Mouse (Mus musculus) kidney, embryonic 14.5 days (tissue): Measurements from ENCODE around the gene Patl2. TPM values are rescaled to one million over a fixed set of nuclear protein-coding genes. Genes with fewer than 3 reads are reported as not detected.

Experiments
- ATAC-seq: fragments of 200-750 bp; cut with Nextera tagmentation; 2 replicates; pipeline ENCODE4 v1.8.0; 2017; ENCODE audit warnings: moderate number of reproducible peaks, mild to moderate bottlenecking, moderate TSS enrichment, moderate library complexity; ENCODE audit not compliant: low FRiP score, low TSS enrichment
- H3K27ac ChIP-seq: fragments of 300-500 bp; sonication (generic); 2 replicates; pipeline ENCODE4 v1.5.1; 2014; ENCODE audit warnings: low read depth, mild to moderate bottlenecking, low read length, moderate library complexity, mixed read lengths
- H3K27me3 ChIP-seq: fragments of 300-500 bp; sonication (generic); 2 replicates; pipeline ENCODE4 v1.6.1; 2014; ENCODE audit warnings: mild to moderate bottlenecking, low read length; ENCODE audit not compliant: control insufficient read depth, insufficient read depth
- H3K36me3 ChIP-seq: fragments of 300-500 bp; sonication (generic); 2 replicates; pipeline ENCODE4 v1.6.1; 2014; ENCODE audit warnings: low read length, mixed read lengths; ENCODE audit not compliant: control insufficient read depth, insufficient read depth
- H3K4me1 ChIP-seq: fragments of 300-500 bp; sonication (generic); 2 replicates; pipeline ENCODE4 v1.6.1; 2014; ENCODE audit warnings: low read length, mixed read lengths; ENCODE audit not compliant: control insufficient read depth, insufficient read depth
- H3K4me2 ChIP-seq: fragments of 300-500 bp; sonication (generic); replicated peaks from 2 replicates; pipeline ENCODE4 v1.6.1; 2014; ENCODE audit warnings: low read depth, mild to moderate bottlenecking, low read length
- H3K4me3 ChIP-seq: fragments of 300-500 bp; sonication (generic); 2 replicates; pipeline ENCODE4 v1.5.1; 2014; ENCODE audit warnings: mild to moderate bottlenecking, low read length
- H3K9ac ChIP-seq: fragments of 300-500 bp; sonication (generic); 2 replicates; pipeline ENCODE4 v1.6.1; 2014; ENCODE audit warnings: low read depth, mild to moderate bottlenecking, low read length, moderate library complexity
- H3K9me3 ChIP-seq: fragments of 300-500 bp; sonication (generic); 2 replicates; pipeline ENCODE4 v1.6.1; 2016; ENCODE audit warnings: low read length; ENCODE audit not compliant: control insufficient read depth
- WGBS: fragments of 180-500 bp; shearing (Covaris S2); extraction: QIAGEN DNeasy Blood & Tissue Kit; methylation state at CpG from one replicate; pipeline ENCODE4 v1.1.7; 2014; 5-methylcytosine and 5-hydroxymethylcytosine counted together
- polyA plus RNA-seq: library from polyadenylated mRNA; unstranded; fragments of >200 nt; fragmentation: Nextera tagmentation; extraction: Ambion mirVana; gene quantifications from 2 replicates; pipeline ENCODE4 v1.2.1, GENCODE M21; 2014

Patl2 gene
- polyA plus RNA-seq, 1 experiment from 2014 or later: not detected

DNA sequence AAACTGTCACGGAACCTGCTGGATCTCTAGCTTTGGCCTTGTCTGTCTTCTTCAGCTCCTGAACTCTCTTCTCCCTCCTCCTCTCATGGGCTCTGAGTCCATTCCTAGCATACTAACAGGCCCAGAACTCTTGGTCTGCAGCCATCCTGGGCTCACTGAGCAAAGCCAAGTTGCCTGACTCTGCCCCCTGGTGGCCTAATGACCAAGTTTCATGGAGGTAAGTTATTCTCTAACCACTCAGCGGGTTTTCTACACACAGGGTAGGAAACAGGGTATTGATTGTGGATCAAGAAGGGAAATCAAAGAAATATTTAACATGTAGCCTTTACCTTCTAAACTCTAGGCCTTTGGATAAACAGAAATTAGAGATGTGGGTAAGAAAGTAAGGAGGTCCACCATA is 25.3 kb downstream of the Patl2 start, which contains the start of gene Trim69:
Gene Trim69, plus strand, starts transcription at position 21 of the 400 bp plus-strand sequence.
- no peaks in the 10 kb centered on the region for H3K4me1 ChIP-seq
- H3K27me3 ChIP-seq: no peaks in the 10 kb centered on the region
- H3K4me3 ChIP-seq: no peak within 1 kb of the TSS
- H3K4me2 ChIP-seq: no peak within 1 kb of the TSS
- no peak within 1 kb of the TSS for H3K27ac ChIP-seq
- H3K9ac ChIP-seq: no peak within 1 kb of the TSS
- 56% methylated on average over 2 of the region's 2 CpGs for WGBS
- H3K36me3 ChIP-seq: no peaks in the 10 kb centered on the region
- 0 out of 2 replicates have a peak, but pooled peaks have one; percentile 53 for ATAC-seq
- no peaks in the 10 kb centered on the region for H3K9me3 ChIP-seq

DNA sequence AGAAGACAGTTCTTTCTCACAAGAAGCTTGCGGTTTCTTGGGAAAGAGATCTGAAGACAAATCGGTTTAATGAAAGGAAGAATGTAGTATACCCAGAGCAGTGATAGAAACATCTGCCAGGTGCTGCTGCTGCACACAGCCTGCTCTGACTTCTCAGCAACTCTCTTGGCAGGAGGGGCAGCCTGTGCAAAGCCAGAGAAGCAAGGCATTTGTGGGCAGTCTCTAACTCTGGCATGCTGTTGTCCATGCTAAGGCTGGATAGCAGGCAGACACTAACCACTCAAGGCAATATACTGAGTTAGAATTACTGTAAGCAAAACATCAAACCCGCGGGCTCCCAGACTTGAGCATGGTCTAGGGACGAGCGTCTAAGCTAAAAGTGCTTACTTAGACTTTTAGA is 26.3 kb downstream of the Patl2 start:
- 72% methylated on average over 6 of the region's 6 CpGs for WGBS
- no peak for ATAC-seq

DNA sequence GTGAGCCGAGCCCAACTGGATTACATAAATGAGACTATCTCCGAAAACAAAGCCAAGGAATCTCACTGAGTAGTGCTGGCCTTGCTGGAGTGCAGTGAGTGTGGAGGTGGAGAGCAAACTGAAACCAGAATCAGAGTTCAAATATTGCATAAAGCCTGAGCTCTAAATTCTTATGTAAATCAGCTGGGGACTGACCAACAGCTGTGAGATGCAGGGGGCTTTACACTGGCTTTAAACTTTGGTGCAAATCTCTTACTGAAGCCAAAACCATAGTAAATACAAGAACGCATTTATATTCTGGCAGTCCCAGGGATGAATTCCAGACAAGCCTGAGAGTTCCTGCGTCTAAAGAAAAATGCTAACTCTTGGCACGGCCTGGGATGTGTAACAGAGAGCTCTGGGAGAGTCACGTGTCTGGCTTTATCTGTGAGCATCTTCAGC is 27.6 kb downstream of the Patl2 start:
- H3K27ac ChIP-seq: no peak overlapping the region
- no peaks in the 10 kb centered on the region for H3K4me1 ChIP-seq
- H3K27me3 ChIP-seq: no peaks in the 10 kb centered on the region
- no peak overlapping the region for H3K9ac ChIP-seq
- H3K4me2 ChIP-seq: no peak overlapping the region
- no peaks in the 10 kb centered on the region; the same call in 1 of the 2 replicates for H3K36me3 ChIP-seq
- no peaks in the 10 kb centered on the region for H3K9me3 ChIP-seq
- no peak overlapping the region for H3K4me3 ChIP-seq
- WGBS: 74% methylated on average over 6 of the region's 6 CpGs
- no peak for ATAC-seq

More for the DNA sequence above, 26.3 kb downstream of the Patl2 start:
- H3K9ac ChIP-seq: no peak overlapping the region
- H3K36me3 ChIP-seq: no peaks in the 10 kb centered on the region
- no peak overlapping the region for H3K4me3 ChIP-seq
- H3K9me3 ChIP-seq: no peaks in the 10 kb centered on the region
- H3K27me3 ChIP-seq: no peaks in the 10 kb centered on the region
- H3K4me2 ChIP-seq: no peak overlapping the region
- H3K4me1 ChIP-seq: no peaks in the 10 kb centered on the region
- no peak overlapping the region for H3K27ac ChIP-seq

DNA sequence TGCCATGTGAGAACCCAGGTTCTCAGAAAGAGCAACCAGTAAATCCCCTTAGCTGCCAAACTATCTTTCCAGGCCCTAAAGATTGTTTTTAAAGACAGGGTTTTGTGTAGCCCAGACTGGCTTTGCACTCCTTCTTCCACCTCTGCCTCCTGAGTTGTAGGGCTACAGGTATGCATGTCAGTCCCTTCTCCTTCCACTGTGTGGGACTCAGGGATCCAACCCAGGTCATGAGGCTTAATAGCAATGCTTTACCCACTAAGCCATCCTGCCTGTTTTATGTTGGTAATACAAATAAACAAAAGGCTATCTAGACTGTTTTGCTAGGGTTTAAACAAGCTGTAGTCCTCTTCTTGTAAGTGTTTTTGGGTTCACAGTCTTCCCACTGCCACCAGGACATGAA is 28.4 kb downstream of the Patl2 start:
- Histone ChIP-seq H3K9me3 (no peaks in the 10 kb centered on the region), H3K27ac (no peak overlapping the region), H3K27me3 (no peaks in the 10 kb centered on the region), H3K4me1 (no peaks in the 10 kb centered on the region), H3K9ac (no peak overlapping the region), H3K4me3 (no peak overlapping the region), H3K36me3 (no peaks in the 10 kb centered on the region; the same call in 1 of the 2 replicates), H3K4me2 (no peak overlapping the region)
- no peak for ATAC-seq

GRCm38 (mm10) chr2:122156051-122156700 is 29.8 kb downstream of the Patl2 start:
- no peak overlapping the region for H3K4me3 ChIP-seq
- H3K27me3 ChIP-seq: no peaks in the 10 kb centered on the region
- no peaks in the 10 kb centered on the region for H3K9me3 ChIP-seq
- 86% methylated on average over 4 of the region's 4 CpGs for WGBS
- H3K4me1 ChIP-seq: no peaks in the 10 kb centered on the region
- H3K4me2 ChIP-seq: no peak overlapping the region
- ATAC-seq: no peak
- H3K36me3 ChIP-seq: peaks cover 10% of the 10 kb centered on the region; the same call in 1 of the 2 replicates
- H3K27ac ChIP-seq: no peak overlapping the region
- H3K9ac ChIP-seq: no peak overlapping the region

DNA sequence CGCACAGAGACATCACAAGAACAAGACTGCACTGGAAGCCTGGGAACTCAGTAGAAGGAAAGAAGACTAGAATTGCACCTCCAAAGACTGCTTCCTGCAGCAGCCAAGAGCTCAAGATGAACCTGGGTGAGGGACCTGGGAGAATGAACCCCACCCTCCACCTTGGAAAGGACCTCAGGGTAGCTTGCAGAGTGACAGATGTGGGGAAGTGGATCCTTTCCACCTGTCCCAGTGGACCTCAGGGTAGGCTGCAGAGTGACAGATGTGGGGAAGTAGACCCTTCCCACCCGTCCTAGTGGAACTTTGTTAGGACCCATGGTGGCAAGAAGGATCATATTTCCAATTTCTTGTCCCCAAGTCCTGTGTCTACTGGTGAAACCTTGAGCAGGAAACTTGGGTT is 30.7 kb downstream of the Patl2 start:
- Histone ChIP-seq H3K4me2 (no peak overlapping the region), H3K27ac (no peak overlapping the region), H3K4me3 (no peak overlapping the region), H3K9me3 (no peaks in the 10 kb centered on the region), H3K27me3 (no peaks in the 10 kb centered on the region), H3K4me1 (no peaks in the 10 kb centered on the region), H3K36me3 (peaks cover 10% of the 10 kb centered on the region; the same call in 1 of the 2 replicates), H3K9ac (no peak overlapping the region)
- no peak for ATAC-seq
- 81% methylated on average over 2 of the region's 2 CpGs for WGBS

DNA sequence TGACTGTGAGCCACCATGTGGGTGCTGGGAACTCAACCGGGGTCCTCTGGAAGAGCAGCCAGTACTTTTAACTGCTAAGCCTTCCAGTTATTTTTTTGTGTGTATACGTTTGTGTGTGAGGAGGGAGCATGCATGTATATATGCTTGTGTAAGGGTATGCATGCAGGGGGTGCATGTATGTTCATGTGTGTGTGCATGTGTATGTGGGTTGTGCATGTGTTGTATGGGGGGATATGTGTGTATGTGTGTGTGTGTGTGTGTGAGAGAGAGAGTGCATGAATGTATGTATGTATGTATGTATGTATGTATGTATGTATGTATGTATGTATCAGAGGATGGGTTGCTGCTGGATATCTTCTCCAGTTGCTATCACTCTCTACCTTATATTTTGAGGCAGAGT is 31.5 kb downstream of the Patl2 start:
- Histone ChIP-seq H3K9me3 (no peaks in the 10 kb centered on the region), H3K27ac (no peak overlapping the region), H3K36me3 (peaks cover 10% of the 10 kb centered on the region; the same call in 1 of the 2 replicates), H3K27me3 (no peaks in the 10 kb centered on the region), H3K4me1 (no peaks in the 10 kb centered on the region), H3K9ac (no peak overlapping the region), H3K4me2 (no peak overlapping the region), H3K4me3 (no peak overlapping the region)
- WGBS: 90% methylated on average over 2 of the region's 2 CpGs
- no peak for ATAC-seq

DNA sequence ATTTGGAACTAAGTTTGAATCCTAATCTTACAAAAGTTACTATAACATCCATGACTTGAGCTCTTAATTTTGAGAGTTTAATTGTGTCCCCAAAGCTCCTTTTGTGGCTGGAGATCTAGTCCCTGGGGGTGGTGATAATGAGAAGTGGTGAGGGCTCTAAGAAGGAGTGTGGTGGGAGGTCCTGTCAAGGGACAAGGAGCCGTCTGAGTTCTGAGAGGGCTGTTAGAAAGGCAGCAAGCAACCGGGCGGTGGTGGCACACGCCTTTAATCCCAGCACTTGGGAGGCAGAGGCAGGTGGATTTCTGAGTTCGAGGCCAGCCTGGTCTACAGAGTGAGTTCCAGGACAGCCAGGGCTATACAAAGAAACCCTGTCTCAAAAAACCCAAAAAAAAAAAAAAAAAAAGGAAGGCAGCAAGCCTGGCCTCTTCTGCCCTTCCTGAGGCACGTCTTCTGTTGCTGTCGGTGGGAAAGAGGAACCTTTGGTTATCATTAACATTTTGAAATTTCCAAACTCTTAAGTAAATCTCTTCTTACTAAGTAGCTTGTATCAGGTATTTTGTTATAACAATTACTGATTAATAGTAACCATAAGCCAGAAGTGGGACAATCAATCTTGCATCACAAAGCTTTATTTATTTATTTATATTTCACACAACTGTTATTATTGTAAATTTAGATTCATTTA is 32.2 kb downstream of the Patl2 start:
- Histone ChIP-seq H3K4me3 (no peak overlapping the region), H3K9ac (no peak overlapping the region), H3K4me2 (no peak overlapping the region), H3K4me1 (0 out of 2 replicates have a peak, but pooled peaks cover 3% of the 10 kb centered on the region), H3K9me3 (no peaks in the 10 kb centered on the region), H3K36me3 (peaks cover 10% of the 10 kb centered on the region; the same call in 1 of the 2 replicates), H3K27me3 (no peaks in the 10 kb centered on the region), H3K27ac (no peak overlapping the region)
- WGBS: 83% methylated on average over 7 of the region's 7 CpGs
- ATAC-seq: no peak

DNA sequence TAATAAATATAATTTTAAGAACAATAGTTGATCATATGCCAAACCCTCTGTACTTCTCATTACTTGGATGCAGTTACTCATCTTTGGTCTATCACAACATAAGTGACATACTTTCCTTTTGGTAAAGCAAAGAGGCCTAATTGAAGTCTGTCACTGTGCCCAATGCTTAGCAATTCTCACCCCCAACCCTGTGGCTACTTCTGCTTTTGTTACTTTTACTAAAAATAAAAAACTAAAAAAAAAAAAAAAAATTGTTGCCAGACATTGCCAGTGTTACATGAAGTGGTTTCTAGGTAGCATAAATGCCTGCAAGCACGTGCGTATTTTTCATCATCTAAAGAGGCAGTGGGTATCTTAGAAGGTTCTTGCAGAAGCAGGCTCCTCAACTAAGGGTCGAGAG is 33.1 kb downstream of the Patl2 start:
- H3K4me2 ChIP-seq: no peak overlapping the region
- H3K9me3 ChIP-seq: no peaks in the 10 kb centered on the region
- H3K4me1 ChIP-seq: 0 out of 2 replicates have a peak, but pooled peaks cover 8% of the 10 kb centered on the region
- 90% methylated on average over 3 of the region's 3 CpGs for WGBS
- H3K9ac ChIP-seq: no peak overlapping the region
- no peak overlapping the region for H3K27ac ChIP-seq
- peaks cover 10% of the 10 kb centered on the region; the same call in 1 of the 2 replicates for H3K36me3 ChIP-seq
- H3K27me3 ChIP-seq: no peaks in the 10 kb centered on the region
- H3K4me3 ChIP-seq: no peak overlapping the region
- no peak for ATAC-seq
